Mouse (Mus musculus) bone marrow macrophage, adult 2 months (primary cell): ENCODE results near the gene Gm9747.

ENCODE experiments used
- CTCF ChIP-seq: IDR thresholded peaks from 2 replicates; pipeline ENCODE4 v1.5.1; 2012; ENCODE audit warnings: low read depth, mild to moderate bottlenecking, low read length, moderate library complexity
- POLR2A ChIP-seq: IDR thresholded peaks from 2 replicates; pipeline ENCODE4 v1.6.1; 2012; ENCODE audit warnings: mild to moderate bottlenecking, low read depth, low read length, borderline replicate concordance

- TF ChIP-seq CTCF (no peak), POLR2A (no peak)
Measured at GRCm38 (mm10) chr1:82261053-82261618, 28.2 kb downstream of the Gm9747 start.
